Mouse (Mus musculus): ENCODE measurements at regions not wholly inside any gene's neighbourhood (a gene's known extent, or its start where the extent isn't known, plus 50 kb on each side); places are given as distances from the start of the nearest gene placed in this dataset.
A peak's percentile ranks its signal among the peaks of the same experiment; 100 is the strongest.

- Histone ChIP-seq H3K27me3 (replicated peaks; ENCODE audit: control insufficient read depth, insufficient read depth, low read length) (no peaks in the 10 kb centered on the region), H3K27ac (ENCODE audit: low read length) (no peak overlapping the region), H3K9me3 (ENCODE audit: control insufficient read depth, low read length) (no peaks in the 10 kb centered on the region), H3K36me3 (ENCODE audit: control insufficient read depth, insufficient read depth) (no peaks in the 10 kb centered on the region), H3K9ac (replicated peaks; ENCODE audit: low read depth, low read length) (no peak overlapping the region), H3K4me2 (ENCODE audit: low read length) (no peak overlapping the region), H3K4me1 (replicated peaks; ENCODE audit: control insufficient read depth, insufficient read depth, low read length) (no peaks in the 10 kb centered on the region), H3K4me3 (replicated peaks; ENCODE audit: low read length) (no peak overlapping the region)
- 52% methylated on average over 8 of the region's 8 CpGs for WGBS
- ATAC-seq, result peak; percentile 47; the same call in 1 of the 2 replicates
Observed at GRCm38 (mm10) chr13:115513914-115514313, 412.1 kb upstream of the Itga1 start.

GRCm38 (mm10) chr13:115512214-115512613 is 410.4 kb upstream of the Itga1 start:
- no peak overlapping the region for H3K27ac ChIP-seq (ENCODE audit: low read length)
- H3K27me3 ChIP-seq (replicated peaks; ENCODE audit: control insufficient read depth, insufficient read depth, low read length), result no peaks in the 10 kb centered on the region
- ATAC-seq, result no peak
- no peaks in the 10 kb centered on the region for H3K4me1 ChIP-seq (replicated peaks; ENCODE audit: control insufficient read depth, insufficient read depth, low read length)
- no peak overlapping the region for H3K4me2 ChIP-seq (ENCODE audit: low read length)
- no peak overlapping the region for H3K4me3 ChIP-seq (replicated peaks; ENCODE audit: low read length)
- H3K9me3 ChIP-seq (ENCODE audit: control insufficient read depth, low read length), result no peaks in the 10 kb centered on the region
- H3K36me3 ChIP-seq (ENCODE audit: control insufficient read depth, insufficient read depth), result no peaks in the 10 kb centered on the region
- no peak overlapping the region for H3K9ac ChIP-seq (replicated peaks; ENCODE audit: low read depth, low read length)

GRCm38 (mm10) chr13:115508646-115509045 is 406.9 kb upstream of the Itga1 start:
- 41% methylated on average over 3 of the region's 3 CpGs for WGBS
- Histone ChIP-seq H3K9ac (replicated peaks; ENCODE audit: low read depth, low read length) (no peak overlapping the region), H3K36me3 (ENCODE audit: control insufficient read depth, insufficient read depth) (no peaks in the 10 kb centered on the region), H3K27ac (ENCODE audit: low read length) (no peak overlapping the region), H3K4me3 (replicated peaks; ENCODE audit: low read length) (no peak overlapping the region), H3K27me3 (replicated peaks; ENCODE audit: control insufficient read depth, insufficient read depth, low read length) (no peaks in the 10 kb centered on the region), H3K9me3 (ENCODE audit: control insufficient read depth, low read length) (peaks cover 4% of the 10 kb centered on the region; the same call in 1 of the 2 replicates), H3K4me2 (ENCODE audit: low read length) (no peak overlapping the region), H3K4me1 (replicated peaks; ENCODE audit: control insufficient read depth, insufficient read depth, low read length) (no peaks in the 10 kb centered on the region)
- ATAC-seq, result peak; percentile 47; the same call in 1 of the 2 replicates

- H3K27ac ChIP-seq (ENCODE audit: low read length), result no peak overlapping the region
- H3K4me2 ChIP-seq (ENCODE audit: low read length), result no peak overlapping the region
- no peaks in the 10 kb centered on the region for H3K36me3 ChIP-seq (ENCODE audit: control insufficient read depth, insufficient read depth)
- no peak overlapping the region for H3K4me3 ChIP-seq (replicated peaks; ENCODE audit: low read length)
- H3K27me3 ChIP-seq (replicated peaks; ENCODE audit: control insufficient read depth, insufficient read depth, low read length), result no peaks in the 10 kb centered on the region
- H3K9me3 ChIP-seq (ENCODE audit: control insufficient read depth, low read length), result no peaks in the 10 kb centered on the region
- 60% methylated on average over 4 of the region's 4 CpGs for WGBS
- no peak for ATAC-seq
- no peak overlapping the region for H3K9ac ChIP-seq (replicated peaks; ENCODE audit: low read depth, low read length)
- no peaks in the 10 kb centered on the region for H3K4me1 ChIP-seq (replicated peaks; ENCODE audit: control insufficient read depth, insufficient read depth, low read length)
Observed at GRCm38 (mm10) chr13:115494399-115494798, 392.6 kb upstream of the Itga1 start.

GRCm38 (mm10) chr13:115475861-115476260 is 374.1 kb upstream of the Itga1 start:
- H3K9me3 ChIP-seq (ENCODE audit: control insufficient read depth, low read length), result no peaks in the 10 kb centered on the region
- no peak overlapping the region for H3K27ac ChIP-seq (ENCODE audit: low read length)
- no peaks in the 10 kb centered on the region for H3K27me3 ChIP-seq (replicated peaks; ENCODE audit: control insufficient read depth, insufficient read depth, low read length)
- H3K36me3 ChIP-seq (ENCODE audit: control insufficient read depth, insufficient read depth), result no peaks in the 10 kb centered on the region
- WGBS, result 44% methylated on average over 2 of the region's 2 CpGs
- no peak overlapping the region for H3K4me3 ChIP-seq (replicated peaks; ENCODE audit: low read length)
- ATAC-seq, result no peak
- H3K9ac ChIP-seq (replicated peaks; ENCODE audit: low read depth, low read length), result no peak overlapping the region
- H3K4me2 ChIP-seq (ENCODE audit: low read length), result no peak overlapping the region
- H3K4me1 ChIP-seq (replicated peaks; ENCODE audit: control insufficient read depth, insufficient read depth, low read length), result no peaks in the 10 kb centered on the region

- no peaks in the 10 kb centered on the region for H3K36me3 ChIP-seq (ENCODE audit: control insufficient read depth, insufficient read depth)
- no peaks in the 10 kb centered on the region for H3K4me1 ChIP-seq (replicated peaks; ENCODE audit: control insufficient read depth, insufficient read depth, low read length)
- H3K4me3 ChIP-seq (replicated peaks; ENCODE audit: low read length), result no peak overlapping the region
- no peak overlapping the region for H3K9ac ChIP-seq (replicated peaks; ENCODE audit: low read depth, low read length)
- no peak overlapping the region for H3K27ac ChIP-seq (ENCODE audit: low read length)
- 73% methylated on average over 6 of the region's 6 CpGs for WGBS
- H3K9me3 ChIP-seq (ENCODE audit: control insufficient read depth, low read length), result no peaks in the 10 kb centered on the region
- no peaks in the 10 kb centered on the region for H3K27me3 ChIP-seq (replicated peaks; ENCODE audit: control insufficient read depth, insufficient read depth, low read length)
- no peak overlapping the region for H3K4me2 ChIP-seq (ENCODE audit: low read length)
- no peak for ATAC-seq
Observed at GRCm38 (mm10) chr13:115465689-115466088, 363.9 kb upstream of the Itga1 start.

GRCm38 (mm10) chr13:115451244-115451643 is 349.5 kb upstream of the Itga1 start:
- H3K4me2 ChIP-seq (ENCODE audit: low read length), result no peak overlapping the region
- H3K27ac ChIP-seq (ENCODE audit: low read length), result no peak overlapping the region
- H3K4me3 ChIP-seq (replicated peaks; ENCODE audit: low read length), result no peak overlapping the region
- no peaks in the 10 kb centered on the region for H3K4me1 ChIP-seq (replicated peaks; ENCODE audit: control insufficient read depth, insufficient read depth, low read length)
- no peak for ATAC-seq
- no peaks in the 10 kb centered on the region for H3K27me3 ChIP-seq (replicated peaks; ENCODE audit: control insufficient read depth, insufficient read depth, low read length)
- WGBS, result 9% methylated on average over 1 of the region's 1 CpGs
- H3K9ac ChIP-seq (replicated peaks; ENCODE audit: low read depth, low read length), result no peak overlapping the region
- H3K9me3 ChIP-seq (ENCODE audit: control insufficient read depth, low read length), result no peaks in the 10 kb centered on the region
- H3K36me3 ChIP-seq (ENCODE audit: control insufficient read depth, insufficient read depth), result no peaks in the 10 kb centered on the region

- peak; percentile 47; the same call in 1 of the 2 replicates for ATAC-seq
- H3K9ac ChIP-seq (replicated peaks; ENCODE audit: low read depth, low read length), result no peak overlapping the region
- H3K4me1 ChIP-seq (replicated peaks; ENCODE audit: control insufficient read depth, insufficient read depth, low read length), result peaks cover 8% of the 10 kb centered on the region
- no peaks in the 10 kb centered on the region for H3K27me3 ChIP-seq (replicated peaks; ENCODE audit: control insufficient read depth, insufficient read depth, low read length)
- no peak overlapping the region for H3K27ac ChIP-seq (ENCODE audit: low read length)
- H3K9me3 ChIP-seq (ENCODE audit: control insufficient read depth, low read length), result no peaks in the 10 kb centered on the region
- no peak overlapping the region for H3K4me3 ChIP-seq (replicated peaks; ENCODE audit: low read length)
- no peaks in the 10 kb centered on the region for H3K36me3 ChIP-seq (ENCODE audit: control insufficient read depth, insufficient read depth)
- H3K4me2 ChIP-seq (ENCODE audit: low read length), result no peak overlapping the region
- WGBS, result 16% methylated on average over 12 of the region's 12 CpGs
Observed at GRCm38 (mm10) chr13:115427091-115428033, 325.6 kb upstream of the Itga1 start.

- ATAC-seq, result no peak
- Histone ChIP-seq H3K4me1 (replicated peaks; ENCODE audit: control insufficient read depth, insufficient read depth, low read length) (peaks cover 8% of the 10 kb centered on the region), H3K4me3 (replicated peaks; ENCODE audit: low read length) (no peak overlapping the region), H3K9ac (replicated peaks; ENCODE audit: low read depth, low read length) (no peak overlapping the region), H3K36me3 (ENCODE audit: control insufficient read depth, insufficient read depth) (no peaks in the 10 kb centered on the region), H3K4me2 (ENCODE audit: low read length) (no peak overlapping the region), H3K27me3 (replicated peaks; ENCODE audit: control insufficient read depth, insufficient read depth, low read length) (no peaks in the 10 kb centered on the region), H3K9me3 (ENCODE audit: control insufficient read depth, low read length) (no peaks in the 10 kb centered on the region), H3K27ac (ENCODE audit: low read length) (no peak overlapping the region)
- 16% methylated on average over 8 of the region's 8 CpGs for WGBS
Observed at GRCm38 (mm10) chr13:115425610-115426562, 324.1 kb upstream of the Itga1 start.
